Mouse (Mus musculus) gastrocnemius, postnatal 36 days (tissue): ENCODE measurements around the gene Ndrg3. TPM values are rescaled to one million over a fixed set of nuclear protein-coding genes. Genes with fewer than 3 reads are reported as not detected.

Experiments
- DNase-seq, 2 experiments: peaks; one replicate each; pipeline ENCODE4 v3.0.0; 2022
- intact Hi-C: fragments of 180-260 bp; cut with DNase I; formaldehyde crosslinking; loops from one replicate; pipeline ENCODE4 v1.15.1; 2025
- total RNA-seq, 2 experiments: library from RNA; stranded (reverse); gene quantifications; 2 replicates each; pipeline ENCODE4 v1.2.3; 2021

Ndrg3 gene
- total RNA-seq, 2 experiments from 2014 or later = 25.1 TPM

- intact Hi-C loops = no loop called here
- no peak for DNase-seq
These were observed 112.3 kb downstream of the Ndrg3 start for GRCm38 (mm10) chr2:156879541-156879940.

GRCm38 (mm10) chr2:156877726-156878125 is 114.1 kb downstream of the Ndrg3 start:
- intact Hi-C loops = no loop called here

More at GRCm38 (mm10) chr2:156877726-156878125, 114.1 kb downstream of the Ndrg3 start:
- DNase-seq = no peak

Other genes with a start within 250 kb of the Ndrg3 start
- gene Myl9, start 216.6 kb downstream of the Ndrg3 start, total RNA-seq = 10 to 100 TPM; 44.2 to 82.8 TPM
- gene Tgif2, start 152.0 kb downstream of the Ndrg3 start, total RNA-seq = under 1 TPM; 0.32 to 0.51 TPM
- under 1 TPM; 0.25 to 0.64 TPM for gene 4930518I15Rik, start 134.1 kb downstream of the Ndrg3 start, total RNA-seq
- gene Rab5if, start 128.9 kb downstream of the Ndrg3 start, total RNA-seq = 10 to 100 TPM; 79.3 to 85.6 TPM
- gene Sla2, start 104.9 kb downstream of the Ndrg3 start, total RNA-seq = under 1 TPM in 1 of 2 experiments, not detected in 1; 0.26 TPM
- gene Dsn1, start 15.1 kb upstream of the Ndrg3 start, total RNA-seq = 1 to 10 TPM; 1.2 to 1.3 TPM
- gene Soga1, start 87.2 kb upstream of the Ndrg3 start, total RNA-seq = 1 to 10 TPM; 3.9 to 4.1 TPM
- not detected for gene Tldc2, start 95.0 kb upstream of the Ndrg3 start, total RNA-seq
- gene Samhd1, start 143.2 kb upstream of the Ndrg3 start, total RNA-seq = 10 to 100 TPM; 12.9 to 13.2 TPM
- 1 to 10 TPM; 1.6 to 2.2 TPM for gene Rbl1, start 212.5 kb upstream of the Ndrg3 start, total RNA-seq